Mouse (Mus musculus) kidney, adult 9 months (tissue): ENCODE measurements around the gene Gm10277.
"Not testable (repeated sequence)": the region's sequence is repeated elsewhere in the genome, so short reads cannot be mapped to it uniquely, and the experiment has no call there.

Source experiments
- DNase-seq: peaks from one replicate; pipeline ENCODE4 v3.0.0; 2022

Gene Gm10277

GRCm38 (mm10) chr11:77769496-77769895 lies 18.1 kb downstream of the Gm10277 start:
- DNase-seq = no peak

- peak; percentile 75 for DNase-seq
These were observed 21.1 kb downstream of the Gm10277 start for GRCm38 (mm10) chr11:77766351-77767001.

DNA sequence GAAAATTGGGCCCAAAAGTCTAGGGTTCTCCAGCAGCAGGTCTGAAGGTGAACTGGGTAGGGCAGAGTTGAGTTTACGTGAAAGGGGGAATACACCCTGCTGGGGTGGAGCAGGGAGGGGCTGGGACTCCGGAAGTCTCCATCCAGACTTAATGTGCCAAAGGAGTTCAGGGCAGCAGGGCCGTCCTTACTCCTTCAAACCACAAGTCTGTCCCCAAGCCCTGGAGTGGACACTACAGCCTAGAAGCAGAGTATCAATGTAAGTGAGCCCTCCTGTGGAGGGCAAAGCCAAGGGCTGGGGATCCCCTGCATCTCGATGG lies 22.1 kb downstream of the Gm10277 start:
- peak; percentile 69 for DNase-seq

- peak; percentile 82 for DNase-seq
These were observed 22.7 kb downstream of the Gm10277 start for GRCm38 (mm10) chr11:77764694-77765458.

GRCm38 (mm10) chr11:77763673-77764340 lies 23.7 kb downstream of the Gm10277 start:
- peak; percentile 94 for DNase-seq

DNA sequence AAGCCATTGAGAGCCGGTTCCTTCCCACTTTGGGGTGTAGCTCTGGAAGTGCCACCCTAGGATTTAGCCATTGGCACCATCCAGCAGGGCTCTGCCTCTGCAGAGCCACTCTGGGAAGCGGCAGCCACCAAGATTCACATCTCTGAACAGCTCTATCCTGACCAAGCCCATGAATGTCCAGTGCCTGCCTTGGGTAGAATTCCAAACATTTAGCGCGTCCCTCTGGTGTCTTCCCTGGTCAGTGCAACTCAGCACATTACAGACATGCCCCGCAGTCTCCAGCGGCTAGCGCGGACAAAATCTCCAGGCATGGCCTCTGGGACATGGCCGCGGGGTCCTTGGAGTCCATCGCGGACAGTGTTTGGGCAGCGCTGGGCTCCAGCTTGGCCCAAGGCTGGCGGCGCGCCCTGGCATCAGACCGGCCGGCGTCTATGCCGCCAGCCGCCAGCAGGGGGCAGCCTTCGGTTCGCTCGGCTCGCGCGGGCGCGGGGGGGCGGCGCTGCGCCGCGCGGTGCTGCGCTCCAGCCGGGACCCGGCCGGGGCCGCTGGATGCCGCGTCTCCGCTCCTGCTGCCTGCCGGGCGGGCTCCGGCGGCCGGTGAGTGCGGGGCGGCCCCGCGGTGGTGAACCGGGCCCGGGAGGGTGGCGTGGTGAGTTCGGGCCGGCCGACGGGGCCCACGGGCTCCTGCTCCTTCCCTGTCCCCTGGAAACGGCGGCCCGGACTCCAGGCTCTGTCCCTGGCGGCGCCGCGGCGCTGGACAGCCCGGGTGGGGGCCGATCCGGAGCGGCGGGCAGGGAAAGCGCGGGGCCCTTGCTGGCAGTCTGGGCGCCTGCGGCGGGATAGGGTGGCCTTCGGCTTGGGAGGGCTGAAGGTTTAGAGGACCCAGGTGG lies 24.5 kb downstream of the Gm10277 start, which contains the start of gene Myo18a:
TSS of gene Myo18a (plus strand) at position 464 of the 890 bp plus-strand sequence.
- peak; percentile 79 for DNase-seq

DNA sequence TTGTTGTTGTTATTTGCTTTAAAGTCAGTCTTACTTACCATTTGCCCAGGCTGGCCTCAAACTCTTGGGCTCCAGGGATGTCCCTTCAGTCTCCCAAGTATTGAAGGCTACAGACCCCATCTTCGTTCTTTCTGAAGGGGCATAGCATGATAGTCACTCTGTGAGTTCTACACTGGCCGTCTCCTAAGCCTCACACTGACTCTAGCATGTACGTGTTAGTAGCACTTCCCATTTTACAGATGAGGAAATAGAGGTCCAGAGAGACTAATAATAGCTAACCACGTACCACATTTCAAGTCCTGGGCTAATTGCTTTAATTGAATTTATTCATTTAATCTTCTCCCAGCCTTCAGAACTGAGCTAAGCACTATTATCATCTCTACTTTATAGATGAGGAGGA lies 27.5 kb downstream of the Gm10277 start:
- no peak for DNase-seq

GRCm38 (mm10) chr11:77753469-77753868 lies 34.1 kb downstream of the Gm10277 start:
- DNase-seq = no peak

DNA sequence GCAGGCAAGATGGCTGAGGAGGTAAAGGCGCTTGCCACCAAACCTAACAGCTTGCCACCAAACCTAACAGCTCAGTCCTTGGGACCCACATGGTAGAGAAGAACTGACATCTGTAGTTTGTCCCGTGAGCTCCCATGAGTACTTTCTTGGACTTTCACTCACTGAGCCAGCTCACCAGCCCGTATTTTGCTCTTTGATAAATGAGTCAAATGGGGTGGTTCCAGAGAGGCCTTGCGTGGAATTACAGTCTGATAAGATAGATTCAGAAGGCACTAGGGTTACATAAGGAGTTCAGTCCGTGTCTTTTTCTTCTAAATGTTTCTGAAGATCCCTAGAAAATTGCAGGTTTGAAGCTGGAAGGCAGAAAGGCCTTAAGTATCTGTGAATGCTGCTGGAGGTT lies 35.0 kb downstream of the Gm10277 start:
- no peak for DNase-seq

DNA sequence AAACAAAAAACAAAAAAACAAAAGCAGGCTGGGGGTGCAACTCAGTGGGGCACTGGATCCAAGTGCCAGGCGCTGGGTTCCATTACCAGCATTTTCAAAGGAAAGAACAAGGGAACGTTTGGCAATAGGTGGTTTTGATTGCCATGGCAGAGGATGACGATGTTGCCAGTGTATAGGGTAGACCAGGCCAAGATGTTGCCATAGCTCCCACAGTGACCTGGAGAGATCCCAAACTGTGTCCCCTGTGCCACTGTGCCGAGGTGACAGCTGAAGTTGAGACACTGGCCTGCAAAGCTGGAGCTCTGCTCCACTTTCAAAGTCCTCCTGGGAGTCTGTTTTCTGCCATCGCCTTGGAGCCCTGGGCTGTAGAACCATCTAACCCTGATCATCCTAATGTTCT lies 38.6 kb downstream of the Gm10277 start:
- no peak for DNase-seq

DNA sequence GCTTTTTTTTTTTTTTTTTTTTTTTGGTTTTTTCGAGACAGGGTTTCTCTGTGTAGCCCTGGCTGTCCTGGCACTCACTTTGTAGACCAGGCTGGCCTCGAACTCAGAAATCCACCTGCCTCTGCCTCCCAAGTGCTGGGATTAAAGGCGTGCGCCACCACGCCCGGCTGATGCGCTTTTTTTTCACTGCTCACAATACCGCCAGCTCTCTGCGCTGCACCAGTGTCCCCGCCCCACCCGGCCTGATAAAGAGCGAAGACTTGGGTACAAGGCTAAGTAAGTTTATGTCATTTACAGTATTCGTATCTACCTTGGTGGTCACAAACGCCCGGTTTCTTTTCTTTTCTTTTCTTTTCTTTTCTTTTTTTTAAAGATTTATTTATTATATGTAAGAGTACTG lies 40.4 kb downstream of the Gm10277 start:
- DNase-seq = not testable (repeated sequence)

- DNase-seq = no peak
These were observed 40.9 kb downstream of the Gm10277 start for GRCm38 (mm10) chr11:77746652-77747051.

DNA sequence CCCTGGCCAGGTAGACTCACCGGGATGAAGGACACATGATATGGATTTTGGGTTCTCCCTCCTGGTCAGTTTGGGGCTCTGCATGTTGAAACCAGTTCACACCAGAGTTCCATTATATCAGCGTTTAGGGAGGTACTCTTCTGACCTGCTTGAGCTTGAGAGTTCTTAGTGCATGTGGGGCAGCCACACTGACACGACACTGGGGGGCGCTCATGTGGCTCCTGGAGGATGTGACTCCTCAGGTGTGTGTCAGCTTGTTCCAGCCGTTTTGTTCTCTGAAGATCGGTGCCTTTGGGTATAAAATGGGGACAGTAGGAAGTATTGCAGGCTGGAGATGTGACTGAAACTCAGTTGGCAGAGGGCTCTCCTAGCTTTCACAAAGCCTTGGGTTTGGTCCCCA lies 43.6 kb downstream of the Gm10277 start:
- peak; percentile 65 for DNase-seq

- DNase-seq = no peak
These were observed 49.0 kb downstream of the Gm10277 start for GRCm38 (mm10) chr11:77738555-77738954.

GRCm38 (mm10) chr11:77737289-77737688 lies 50.3 kb downstream of the Gm10277 start:
- DNase-seq = peak; percentile 91
